Mouse (Mus musculus) kidney, adult 9 months (tissue): Measurements from ENCODE around the gene Psma4.

Experiments
- DNase-seq: peaks from one replicate; pipeline ENCODE4 v3.0.0; 2022

The Psma4 gene

GRCm38 (mm10) chr9:54994381-54994780 is 43.8 kb downstream of the Psma4 start:
- no peak for DNase-seq

- DNase-seq = no peak
Observed at GRCm38 (mm10) chr9:54995645-54996044, 45.1 kb downstream of the Psma4 start.

- DNase-seq = no peak
Observed at GRCm38 (mm10) chr9:55003609-55004008, 53.0 kb downstream of the Psma4 start.
